Mouse (Mus musculus) embryonic facial prominence, embryonic 11.5 days (tissue): ENCODE results near the gene Cox8c. TPM values are rescaled to one million over a fixed set of nuclear protein-coding genes. Genes with fewer than 3 reads are reported as not detected.

Experiments used
- ATAC-seq: fragments of 200-750 bp; cut with Nextera tagmentation; replicated peaks from 2 replicates; pipeline ENCODE4 v1.8.0; 2017; ENCODE audit warnings: low read depth; ENCODE audit not compliant: insufficient number of reproducible peaks, low FRiP score, low TSS enrichment
- DNase-seq: peaks from one replicate; pipeline ENCODE4 v3.0.0-alpha.2; 2015; ENCODE audit warnings: low spot score
- H3K27ac ChIP-seq: fragments of 300-500 bp; sonication (generic); replicated peaks from 2 replicates; pipeline ENCODE4 v1.5.1; 2014; ENCODE audit warnings: mild to moderate bottlenecking, low read depth, low read length, control low read depth
- H3K27me3 ChIP-seq: fragments of 300-500 bp; sonication (generic); 2 replicates; pipeline ENCODE4 v1.6.1; 2014; ENCODE audit warnings: mild to moderate bottlenecking, low read length, moderate library complexity, mixed read lengths; ENCODE audit not compliant: control insufficient read depth, insufficient read depth
- H3K36me3 ChIP-seq: fragments of 300-500 bp; sonication (generic); replicated peaks from 2 replicates; pipeline ENCODE4 v1.6.1; 2014; ENCODE audit warnings: low read depth, mild to moderate bottlenecking, low read length, moderate library complexity, mixed read lengths; ENCODE audit not compliant: control insufficient read depth, insufficient read depth
- H3K4me1 ChIP-seq: fragments of 300-500 bp; sonication (generic); 2 replicates; pipeline ENCODE4 v1.6.1; 2014; ENCODE audit warnings: low read length, mixed read lengths; ENCODE audit not compliant: control insufficient read depth, insufficient read depth
- H3K4me2 ChIP-seq: fragments of 300-500 bp; sonication (generic); 2 replicates; pipeline ENCODE4 v1.6.1; 2014; ENCODE audit warnings: low read depth, mild to moderate bottlenecking, control low read depth, low read length, moderate library complexity
- H3K4me3 ChIP-seq: fragments of 300-500 bp; sonication (generic); 2 replicates; pipeline ENCODE4 v1.5.1; 2014; ENCODE audit warnings: low read depth, low read length, control low read depth
- H3K9ac ChIP-seq: fragments of 300-500 bp; sonication (generic); replicated peaks from 2 replicates; pipeline ENCODE4 v1.6.1; 2014; ENCODE audit warnings: mild to moderate bottlenecking, control low read depth, low read length
- H3K9me3 ChIP-seq: fragments of 300-500 bp; sonication (generic); replicated peaks from 2 replicates; pipeline ENCODE4 v1.6.1; 2016; ENCODE audit warnings: mild to moderate bottlenecking, low read length, inconsistent platforms, mixed read lengths; ENCODE audit not compliant: control insufficient read depth
- WGBS: fragments of 180-500 bp; shearing (Covaris S2); extraction: QIAGEN DNeasy Blood & Tissue Kit; methylation state at CpG from one replicate; pipeline ENCODE4 v1.1.7; 2014; 5-methylcytosine and 5-hydroxymethylcytosine counted together
- polyA plus RNA-seq: library from polyadenylated mRNA; unstranded; fragments of >200 nt; fragmentation: Nextera tagmentation; extraction: Ambion mirVana; gene quantifications from 2 replicates; pipeline ENCODE4 v1.2.1, GENCODE M21; 2014

The Cox8c gene
- polyA plus RNA-seq = not detected in 2 replicates

- 90% methylated on average over 17 of the region's 17 CpGs for WGBS
- Histone ChIP-seq H3K4me3 (no peak within 1 kb of the TSS), H3K27me3 (no peaks in the 10 kb centered on the region), H3K36me3 (no peaks in the 10 kb centered on the region), H3K9me3 (no peaks in the 10 kb centered on the region), H3K4me2 (no peak within 1 kb of the TSS), H3K4me1 (no peaks in the 10 kb centered on the region), H3K9ac (no peak within 1 kb of the TSS), H3K27ac (no peak within 1 kb of the TSS)
- no peak for DNase-seq
- ATAC-seq = no peak
Observed at GRCm38 (mm10) chr12:102899091-102899490, at the start of gene Cox8c. Cox8c (plus strand) TSS chr12:102899316.

- Histone ChIP-seq H3K27ac (no peak overlapping the region), H3K36me3 (no peaks in the 10 kb centered on the region), H3K4me3 (no peak overlapping the region), H3K27me3 (no peaks in the 10 kb centered on the region), H3K9ac (no peak overlapping the region), H3K4me1 (no peaks in the 10 kb centered on the region), H3K9me3 (no peaks in the 10 kb centered on the region), H3K4me2 (no peak overlapping the region)
- ATAC-seq (no peak), DNase-seq (no peak)
Observed at GRCm38 (mm10) chr12:102860806-102861205, 38.3 kb upstream of the Cox8c start.

- Histone ChIP-seq H3K9ac (no peak overlapping the region), H3K4me1 (no peaks in the 10 kb centered on the region), H3K27ac (no peak overlapping the region), H3K36me3 (no peaks in the 10 kb centered on the region), H3K4me2 (no peak overlapping the region), H3K9me3 (no peaks in the 10 kb centered on the region), H3K27me3 (no peaks in the 10 kb centered on the region), H3K4me3 (no peak overlapping the region)
- DNase-seq (no peak), ATAC-seq (no peak)
- WGBS = 97% methylated on average over 2 of the region's 2 CpGs
Observed at GRCm38 (mm10) chr12:102869802-102870201, 29.3 kb upstream of the Cox8c start.

DNA sequence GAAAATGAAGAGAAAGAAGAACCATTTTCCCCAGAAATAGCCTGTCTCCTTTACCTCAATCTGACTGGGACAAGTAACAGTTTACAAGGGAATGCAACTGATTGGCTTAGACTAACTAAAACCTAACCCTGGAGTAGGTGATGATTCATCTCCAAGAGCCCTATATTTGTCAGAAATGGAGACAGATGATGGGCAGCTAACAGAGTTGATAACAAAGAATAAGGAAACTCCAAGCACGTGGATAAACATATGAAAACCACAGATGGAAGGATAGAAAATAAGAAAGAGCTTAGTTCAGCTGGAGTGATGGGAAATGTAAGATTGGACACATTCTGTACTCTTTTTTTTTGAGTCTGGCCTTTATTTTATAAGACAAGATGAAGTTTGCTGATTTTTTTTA, 28.6 kb upstream of the Cox8c start:
- Histone ChIP-seq H3K9ac (no peak overlapping the region), H3K27me3 (no peaks in the 10 kb centered on the region), H3K36me3 (no peaks in the 10 kb centered on the region), H3K4me2 (no peak overlapping the region), H3K4me1 (no peaks in the 10 kb centered on the region), H3K4me3 (no peak overlapping the region), H3K9me3 (no peaks in the 10 kb centered on the region), H3K27ac (no peak overlapping the region)
- no peak for DNase-seq
- no peak for ATAC-seq
- WGBS = 95% methylated on average over 1 of the region's 1 CpGs

DNA sequence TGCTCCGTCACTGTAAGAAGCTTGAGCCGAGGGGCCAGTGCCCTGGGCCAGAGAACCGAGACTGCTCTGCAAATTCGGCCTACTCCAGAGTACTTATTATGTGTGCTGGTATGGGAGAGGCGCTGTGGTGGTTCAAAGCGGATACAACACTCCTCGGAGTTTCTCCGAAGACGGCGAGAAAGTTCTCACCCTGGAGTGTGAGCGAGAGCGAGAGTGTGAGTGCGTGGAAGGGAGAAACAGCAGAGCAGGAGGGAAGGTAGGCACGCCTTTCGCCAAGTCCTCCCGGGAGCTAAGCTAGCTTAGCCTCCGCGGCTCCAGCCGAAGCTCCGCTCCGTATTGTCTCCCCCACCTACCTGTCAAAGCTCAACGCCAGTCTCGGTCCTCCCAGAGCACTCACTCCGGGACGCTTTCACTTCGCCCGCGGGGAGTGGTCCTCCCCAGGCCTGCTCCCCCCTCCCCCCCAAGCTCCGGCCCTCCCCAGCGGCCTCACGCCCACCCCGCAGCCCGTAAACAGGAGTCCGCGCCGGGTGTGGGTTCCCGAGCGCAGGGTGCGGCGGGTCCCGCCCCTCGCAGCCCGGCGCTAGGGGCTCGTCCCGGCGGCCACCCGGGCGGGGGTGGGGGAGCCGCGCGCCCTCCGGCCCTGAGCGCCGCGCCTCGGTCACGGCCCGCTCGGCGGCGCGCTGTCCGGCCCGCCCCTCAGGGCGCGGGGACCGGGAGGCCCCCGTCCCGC, 21.6 kb upstream of the Cox8c start:
- Histone ChIP-seq H3K4me3 (peak overlapping the region; percentile 92), H3K4me1 (no peaks in the 10 kb centered on the region), H3K9ac (peak overlapping the region; percentile 94), H3K27ac (peak overlapping the region; percentile 92), H3K27me3 (no peaks in the 10 kb centered on the region), H3K4me2 (peak overlapping the region; percentile 74), H3K36me3 (no peaks in the 10 kb centered on the region), H3K9me3 (no peaks in the 10 kb centered on the region)
- ATAC-seq (peak; percentile 82), DNase-seq (peak; percentile 64)
- WGBS = 0% methylated on average over 39 of the region's 70 CpGs

DNA sequence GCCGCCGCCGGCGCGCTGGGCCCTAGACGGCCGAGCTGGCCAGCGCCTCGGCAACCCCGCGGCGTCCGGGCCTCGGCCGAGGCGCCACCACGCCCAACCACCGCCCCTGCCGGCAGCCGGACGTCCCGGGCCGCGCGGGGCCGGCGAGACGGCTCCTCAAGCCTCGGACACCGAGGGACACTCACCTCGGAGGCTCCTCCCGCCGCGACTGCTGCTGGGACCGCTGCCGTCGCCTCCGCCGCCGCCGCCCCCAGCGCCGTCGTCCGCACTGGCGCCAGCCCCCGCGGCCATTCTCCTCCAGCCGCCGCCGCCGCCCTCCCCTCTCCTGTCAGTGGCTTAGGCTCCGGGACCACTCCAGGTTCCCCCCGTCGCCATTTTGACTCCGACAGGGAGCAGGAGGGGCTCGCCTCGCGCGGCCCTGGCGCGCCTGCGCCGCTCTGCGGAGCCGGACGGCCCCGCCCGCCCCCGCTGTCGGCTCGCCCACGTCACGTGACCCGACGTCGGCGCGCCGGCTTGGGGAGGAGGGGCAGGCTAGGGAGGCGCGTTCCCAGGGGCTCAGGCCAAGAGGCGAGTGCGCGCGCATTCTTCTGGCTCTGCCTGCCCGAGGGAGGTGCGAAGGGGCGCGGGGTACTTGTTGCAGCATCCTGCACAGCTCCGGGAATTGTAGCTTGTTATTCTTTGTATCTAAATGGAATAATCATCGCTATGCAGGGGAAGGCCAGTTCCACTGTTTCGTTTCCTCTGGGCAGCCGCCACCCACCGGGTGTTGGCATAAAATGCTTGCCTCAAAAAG, 20.9 kb upstream of the Cox8c start, which contains the start of gene Btbd7:
Gene Btbd7, minus strand, starts transcription at position 441 of the 793 bp plus-strand sequence.
- H3K4me2 ChIP-seq = peak within 1 kb of the TSS; percentile 74
- peak within 1 kb of the TSS; percentile 94 for H3K9ac ChIP-seq
- under 1% methylated on average over 72 of the region's 95 CpGs for WGBS
- H3K36me3 ChIP-seq = no peaks in the 10 kb centered on the region
- no peaks in the 10 kb centered on the region for H3K4me1 ChIP-seq
- H3K9me3 ChIP-seq = no peaks in the 10 kb centered on the region
- H3K4me3 ChIP-seq = peak within 1 kb of the TSS; percentile 92
- peak within 1 kb of the TSS; percentile 92 for H3K27ac ChIP-seq
- H3K27me3 ChIP-seq = no peaks in the 10 kb centered on the region
- DNase-seq (peak; percentile 99), ATAC-seq (peak; percentile 97)

DNA sequence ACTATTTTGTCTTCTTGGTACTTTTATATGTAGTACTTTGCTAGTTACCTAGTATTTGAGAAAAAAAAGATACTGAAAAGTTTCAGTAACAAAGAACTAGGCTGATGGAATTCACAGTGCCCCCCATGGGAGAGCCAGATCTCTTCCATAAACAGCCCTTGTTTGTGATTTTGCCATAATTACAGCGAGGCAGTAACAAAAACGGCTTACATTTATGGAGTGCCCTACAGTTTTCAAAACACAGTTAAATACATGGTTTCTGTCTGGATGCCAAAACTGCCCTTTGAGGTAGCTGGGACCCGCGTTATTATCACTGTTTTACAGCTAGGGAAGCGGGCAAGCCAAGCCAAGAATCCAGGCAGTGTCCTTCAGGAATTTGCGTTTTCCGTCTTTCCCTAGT, 20.2 kb upstream of the Cox8c start:
- H3K36me3 ChIP-seq = no peaks in the 10 kb centered on the region
- 42% methylated on average over 7 of the region's 7 CpGs for WGBS
- peak overlapping the region; percentile 63 for H3K9ac ChIP-seq
- peak overlapping the region; percentile 46 for H3K4me2 ChIP-seq
- ATAC-seq (no peak), DNase-seq (peak; percentile 42)
- no peaks in the 10 kb centered on the region for H3K4me1 ChIP-seq
- no peak overlapping the region for H3K27ac ChIP-seq
- no peaks in the 10 kb centered on the region for H3K9me3 ChIP-seq
- H3K27me3 ChIP-seq = no peaks in the 10 kb centered on the region
- H3K4me3 ChIP-seq = peak overlapping the region; percentile 92

DNA sequence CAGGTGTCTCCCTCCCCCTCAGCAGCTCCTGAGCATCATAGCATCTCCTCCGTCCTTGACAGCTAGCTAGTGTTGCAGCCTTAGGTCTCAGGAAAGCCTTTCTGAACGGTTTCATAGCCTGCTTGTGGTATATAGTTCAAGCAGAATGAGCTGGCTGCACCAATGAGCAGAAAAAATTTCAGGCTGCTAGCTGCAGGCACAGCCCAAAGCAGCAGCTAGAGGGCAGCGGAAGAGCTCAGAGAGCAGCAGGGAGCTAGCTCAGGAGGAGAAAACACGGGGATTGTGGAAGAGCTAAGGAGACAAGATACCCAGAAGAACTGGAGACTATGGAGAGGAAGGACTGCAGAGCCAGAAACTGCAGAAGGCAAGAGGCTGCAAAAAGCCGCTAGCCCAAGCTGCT, 13.4 kb upstream of the Cox8c start:
- H3K9ac ChIP-seq = no peak overlapping the region
- DNase-seq = peak; percentile 46
- H3K9me3 ChIP-seq = no peaks in the 10 kb centered on the region
- WGBS = 19% methylated on average over 5 of the region's 5 CpGs
- H3K4me1 ChIP-seq = no peaks in the 10 kb centered on the region
- no peaks in the 10 kb centered on the region for H3K27me3 ChIP-seq
- no peak overlapping the region for H3K4me3 ChIP-seq
- no peak for ATAC-seq
- no peak overlapping the region for H3K4me2 ChIP-seq
- H3K36me3 ChIP-seq = no peaks in the 10 kb centered on the region
- H3K27ac ChIP-seq = no peak overlapping the region
